Mouse (Mus musculus) adrenal gland, adult 8-10 months (tissue): ENCODE measurements at regions not wholly inside any gene's neighbourhood (a gene's known extent, or its start where the extent isn't known, plus 50 kb on each side); places are given as distances from the start of the nearest gene placed in this dataset.
A peak's percentile ranks its signal among the peaks of the same experiment; 100 is the strongest.
"Not testable (repeated sequence)": the region's sequence is repeated elsewhere in the genome, so short reads cannot be mapped to it uniquely, and the experiment has no call there.

Source experiments
- DNase-seq: peaks from one replicate; pipeline ENCODE4 v3.0.0; 2022

GRCm38 (mm10) chr1:64463715-64464290, 68.6 kb upstream of the Creb1 start:
- DNase-seq = no peak

- DNase-seq = not testable (repeated sequence)
Measured at GRCm38 (mm10) chr1:64461616-64462015, 70.8 kb upstream of the Creb1 start.

- no peak for DNase-seq
Measured at GRCm38 (mm10) chr1:64457872-64458271, 74.6 kb upstream of the Creb1 start.

- DNase-seq = no peak
Measured at GRCm38 (mm10) chr1:64449141-64449540, 83.3 kb upstream of the Creb1 start.

- DNase-seq = no peak
Measured at GRCm38 (mm10) chr1:64448090-64448489, 84.4 kb upstream of the Creb1 start.

- no peak for DNase-seq
Measured at GRCm38 (mm10) chr1:64446492-64446891, 86.0 kb upstream of the Creb1 start.

GRCm38 (mm10) chr1:64445919-64446318, 86.5 kb upstream of the Creb1 start:
- DNase-seq = peak; percentile 73

GRCm38 (mm10) chr1:64443436-64443835, 89.0 kb upstream of the Creb1 start:
- no peak for DNase-seq

GRCm38 (mm10) chr1:64442179-64442874, 90.1 kb upstream of the Creb1 start:
- DNase-seq = no peak

- DNase-seq = no peak
Measured at GRCm38 (mm10) chr1:64423256-64423655, 109.2 kb upstream of the Creb1 start.

GRCm38 (mm10) chr1:64418567-64418966, 113.9 kb upstream of the Creb1 start:
- no peak for DNase-seq

- DNase-seq = no peak
Measured at GRCm38 (mm10) chr1:64415906-64416305, 116.5 kb upstream of the Creb1 start.

- no peak for DNase-seq
Measured at GRCm38 (mm10) chr1:64413181-64413560, 119.3 kb upstream of the Creb1 start.

GRCm38 (mm10) chr1:64412481-64413180, 119.8 kb upstream of the Creb1 start:
- no peak for DNase-seq

GRCm38 (mm10) chr1:64411851-64412480, 120.5 kb upstream of the Creb1 start:
- DNase-seq = no peak

GRCm38 (mm10) chr1:64408807-64409582, 123.5 kb upstream of the Creb1 start:
- DNase-seq = peak; percentile 39

GRCm38 (mm10) chr1:64391525-64391924, 140.9 kb upstream of the Creb1 start:
- DNase-seq = no peak

- no peak for DNase-seq
Measured at GRCm38 (mm10) chr1:64381264-64381663, 151.2 kb upstream of the Creb1 start.

GRCm38 (mm10) chr1:64376426-64376825, 156.0 kb upstream of the Creb1 start:
- DNase-seq = not testable (repeated sequence)

- peak; percentile 52 for DNase-seq
Measured at GRCm38 (mm10) chr1:64374286-64375071, 158.0 kb upstream of the Creb1 start.

GRCm38 (mm10) chr1:64364095-64364494, 168.3 kb upstream of the Creb1 start:
- no peak for DNase-seq
